Mouse (Mus musculus) ES-Bruce4 (cell line): ENCODE measurements at regions not wholly inside any gene's neighbourhood (a gene's known extent, or its start where the extent isn't known, plus 50 kb on each side); places are given as distances from the start of the nearest gene placed in this dataset.

Source experiments
- H3K27ac ChIP-seq: 2 replicates; pipeline ENCODE4 v1.5.1; 2012; ENCODE audit warnings: low read length, inconsistent platforms; ENCODE audit not compliant: insufficient read depth
- H3K27me3 ChIP-seq: 2 replicates; pipeline ENCODE4 v1.6.1; 2012; ENCODE audit warnings: mild to moderate bottlenecking, low read length, inconsistent platforms; ENCODE audit not compliant: control insufficient read depth, poor library complexity, insufficient read depth, severe bottlenecking
- H3K36me3 ChIP-seq: 2 replicates; pipeline ENCODE4 v1.6.1; 2012; ENCODE audit warnings: inconsistent platforms, mild to moderate bottlenecking, low read length, moderate library complexity; ENCODE audit not compliant: control insufficient read depth, poor library complexity, insufficient read depth, severe bottlenecking
- H3K4me1 ChIP-seq: one replicate; pipeline ENCODE4 v1.8.1; 2011; ENCODE audit warnings: low read length; ENCODE audit not compliant: control insufficient read depth, insufficient read depth
- H3K4me3 ChIP-seq: 2 replicates; pipeline ENCODE4 v1.5.1; 2011; ENCODE audit warnings: low read depth, mild to moderate bottlenecking, low read length
- H3K9ac ChIP-seq: 2 replicates; pipeline ENCODE4 v1.6.1; 2012; ENCODE audit warnings: low read depth, mild to moderate bottlenecking, inconsistent platforms; ENCODE audit not compliant: poor library complexity, severe bottlenecking
- H3K9me3 ChIP-seq: replicated peaks from 2 replicates; pipeline ENCODE4 v1.6.1; 2012; ENCODE audit warnings: mild to moderate bottlenecking, low read length, inconsistent platforms; ENCODE audit not compliant: control insufficient read depth, poor library complexity, insufficient read depth, severe bottlenecking
- CTCF ChIP-seq: IDR thresholded peaks from one replicate; pipeline ENCODE4 v1.8.1; 2011; ENCODE audit warnings: low read depth, low read length
- EP300 ChIP-seq: IDR thresholded peaks from 2 replicates; pipeline ENCODE4 v1.6.1; 2011; ENCODE audit warnings: low read depth, low read length; ENCODE audit not compliant: insufficient read depth
- POLR2A ChIP-seq: IDR thresholded peaks from one replicate; pipeline ENCODE4 v1.8.1; 2011; ENCODE audit warnings: low read length; ENCODE audit not compliant: insufficient read depth

GRCm38 (mm10) chr16:95903383-95903913 lies 87.3 kb downstream of the Psmg1 start:
- Histone ChIP-seq H3K9me3 (peaks cover 3% of the 10 kb centered on the region; the same call in 1 of the 2 replicates), H3K36me3 (no peaks in the 10 kb centered on the region), H3K4me1 (no peaks in the 10 kb centered on the region), H3K27me3 (no peaks in the 10 kb centered on the region), H3K27ac (no peak overlapping the region), H3K4me3 (no peak overlapping the region), H3K9ac (no peak overlapping the region)
- TF ChIP-seq EP300, result no peak
- no peak for TF ChIP-seq POLR2A
- TF ChIP-seq CTCF, result no peak

GRCm38 (mm10) chr16:95902177-95902576 lies 88.6 kb downstream of the Psmg1 start:
- Histone ChIP-seq H3K27ac (no peak overlapping the region), H3K9ac (no peak overlapping the region), H3K27me3 (no peaks in the 10 kb centered on the region), H3K36me3 (no peaks in the 10 kb centered on the region), H3K9me3 (peaks cover 3% of the 10 kb centered on the region; the same call in 1 of the 2 replicates), H3K4me1 (no peaks in the 10 kb centered on the region), H3K4me3 (no peak overlapping the region)
- TF ChIP-seq POLR2A, result no peak
- TF ChIP-seq EP300, result no peak
- no peak for TF ChIP-seq CTCF

GRCm38 (mm10) chr16:95901388-95901787 lies 89.4 kb downstream of the Psmg1 start:
- TF ChIP-seq CTCF (no peak), EP300 (no peak), POLR2A (no peak)

GRCm38 (mm10) chr16:95900181-95900580 lies 90.6 kb downstream of the Psmg1 start:
- Histone ChIP-seq H3K36me3 (no peaks in the 10 kb centered on the region), H3K4me3 (no peak overlapping the region), H3K4me1 (no peaks in the 10 kb centered on the region), H3K27me3 (no peaks in the 10 kb centered on the region), H3K9ac (no peak overlapping the region), H3K27ac (no peak overlapping the region), H3K9me3 (no peaks in the 10 kb centered on the region)
- TF ChIP-seq POLR2A (no peak), EP300 (no peak), CTCF (no peak)

More at GRCm38 (mm10) chr16:95901388-95901787, 89.4 kb downstream of the Psmg1 start:
- Histone ChIP-seq H3K4me1 (no peaks in the 10 kb centered on the region), H3K27ac (no peak overlapping the region), H3K9ac (no peak overlapping the region), H3K9me3 (peaks cover 3% of the 10 kb centered on the region; the same call in 1 of the 2 replicates), H3K4me3 (no peak overlapping the region), H3K36me3 (no peaks in the 10 kb centered on the region), H3K27me3 (no peaks in the 10 kb centered on the region)

GRCm38 (mm10) chr16:95899672-95900071 lies 91.1 kb downstream of the Psmg1 start:
- Histone ChIP-seq H3K27ac (no peak overlapping the region), H3K4me3 (no peak overlapping the region), H3K9me3 (no peaks in the 10 kb centered on the region), H3K27me3 (no peaks in the 10 kb centered on the region), H3K36me3 (no peaks in the 10 kb centered on the region), H3K4me1 (no peaks in the 10 kb centered on the region), H3K9ac (no peak overlapping the region)
- TF ChIP-seq EP300 (no peak), POLR2A (no peak), CTCF (no peak)

- no peaks in the 10 kb centered on the region for H3K4me1 ChIP-seq
- no peak overlapping the region for H3K4me3 ChIP-seq
- no peaks in the 10 kb centered on the region for H3K27me3 ChIP-seq
- no peak overlapping the region for H3K9ac ChIP-seq
- no peak overlapping the region for H3K27ac ChIP-seq
- H3K9me3 ChIP-seq, result no peaks in the 10 kb centered on the region
- TF ChIP-seq EP300, result no peak
- no peak for TF ChIP-seq CTCF
- no peak for TF ChIP-seq POLR2A
- H3K36me3 ChIP-seq, result no peaks in the 10 kb centered on the region
Observed at GRCm38 (mm10) chr16:95897843-95898242, 92.9 kb downstream of the Psmg1 start.
